Mouse (Mus musculus) regulatory T cell (primary cell): ENCODE measurements around the gene Zmiz2.
"Not testable (repeated sequence)": the region's sequence is repeated elsewhere in the genome, so short reads cannot be mapped to it uniquely, and the experiment has no call there.

Source experiments
- in situ Hi-C: fragments of 300-600 bp; cut with MboI, MseI; formaldehyde crosslinking; loops from one replicate; pipeline ENCODE4 v1.15.1; 2025; ENCODE audit warnings: high pct_unique_total_duplicates

Gene Zmiz2

DNA sequence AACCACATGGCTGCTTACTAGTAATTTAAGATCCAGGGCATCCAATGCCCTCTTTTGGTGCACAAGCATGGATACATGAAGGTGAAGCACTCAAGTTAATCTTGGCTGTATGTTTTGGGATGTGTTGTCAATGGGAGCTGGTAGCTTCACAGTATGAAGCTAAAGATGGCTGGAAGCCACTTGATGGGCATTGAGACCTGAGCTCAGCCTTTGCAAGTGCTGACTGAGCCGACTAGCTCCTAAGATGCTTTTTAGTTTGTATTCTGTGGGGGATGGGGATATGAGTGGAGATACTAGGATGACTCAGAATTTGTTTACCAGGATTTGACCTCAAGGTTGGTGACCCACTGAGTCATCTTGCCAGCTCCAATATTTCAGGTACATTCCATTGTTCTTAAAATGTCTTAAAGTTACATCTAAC, 31.4 kb downstream of the Zmiz2 start:
- in situ Hi-C loops = no loop called here

DNA sequence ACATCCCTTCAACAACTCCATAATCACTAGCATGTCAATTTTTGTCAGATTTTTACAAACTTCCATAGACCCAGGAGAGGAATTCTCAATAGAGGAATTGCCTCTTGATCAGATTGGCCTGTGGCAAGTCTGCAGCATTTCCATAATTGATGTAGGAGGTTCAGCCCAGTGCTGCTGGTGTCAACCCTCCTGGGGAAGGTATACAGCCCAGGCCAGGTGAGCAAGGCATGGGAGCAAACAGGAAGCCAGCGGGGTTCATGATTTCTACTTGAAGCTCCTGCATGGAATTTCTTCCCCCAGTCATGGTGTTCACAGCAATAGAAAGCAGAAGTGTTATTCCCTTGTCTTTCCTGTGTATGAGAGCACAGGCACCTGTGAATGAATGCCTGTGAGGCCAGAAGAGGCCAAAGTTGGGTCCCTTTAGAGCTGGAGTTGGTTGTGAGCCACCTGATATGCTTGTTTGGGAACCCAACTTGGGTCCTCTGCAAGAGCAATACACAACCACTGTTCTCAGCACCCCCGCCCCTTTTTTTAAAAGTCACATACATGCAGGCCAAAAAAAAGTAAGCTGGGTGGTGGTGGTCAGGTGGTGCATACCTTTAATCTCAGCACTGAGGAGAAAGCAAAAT, 32.0 kb downstream of the Zmiz2 start:
- in situ Hi-C loops = no loop called here

DNA sequence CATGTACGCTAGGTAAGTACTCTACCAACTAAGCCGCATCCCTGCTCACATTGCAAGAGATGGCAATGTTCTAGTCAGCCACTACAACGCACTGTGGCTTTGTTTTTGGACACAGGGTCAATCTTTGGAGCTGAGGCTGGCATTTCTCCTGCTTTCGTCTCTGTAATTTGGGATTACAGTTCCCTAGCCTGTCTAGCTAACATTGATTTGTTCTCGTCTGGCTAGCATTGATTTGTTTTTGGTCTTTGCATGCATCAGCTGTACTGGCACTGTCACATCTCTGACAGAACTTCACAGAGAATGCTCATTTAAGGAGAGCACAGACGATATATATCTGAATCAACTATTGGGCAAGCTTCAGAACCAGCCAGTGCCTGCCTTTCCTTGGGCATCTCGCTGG, 41.3 kb downstream of the Zmiz2 start:
- in situ Hi-C loops = no loop called here

DNA sequence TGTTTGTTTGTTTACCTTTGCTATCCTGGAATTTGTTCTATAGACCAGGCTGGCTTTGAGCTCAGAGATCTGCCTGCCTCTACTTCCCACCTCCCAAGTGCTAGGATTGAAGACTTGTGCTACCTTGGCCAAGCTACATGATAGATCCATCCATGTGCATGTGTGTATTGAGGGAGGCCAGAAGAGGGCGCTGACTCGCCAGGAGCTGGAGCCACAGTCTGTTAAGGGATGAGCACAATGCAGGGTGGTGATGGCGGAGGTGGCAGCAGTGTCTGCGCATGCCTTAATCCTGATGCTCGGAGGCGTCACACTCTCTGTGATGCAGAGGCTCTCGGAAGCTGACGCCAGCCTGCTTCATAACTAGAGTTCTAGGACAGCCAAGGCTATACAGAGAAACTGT, 47.6 kb downstream of the Zmiz2 start:
- in situ Hi-C loops = no loop called here

DNA sequence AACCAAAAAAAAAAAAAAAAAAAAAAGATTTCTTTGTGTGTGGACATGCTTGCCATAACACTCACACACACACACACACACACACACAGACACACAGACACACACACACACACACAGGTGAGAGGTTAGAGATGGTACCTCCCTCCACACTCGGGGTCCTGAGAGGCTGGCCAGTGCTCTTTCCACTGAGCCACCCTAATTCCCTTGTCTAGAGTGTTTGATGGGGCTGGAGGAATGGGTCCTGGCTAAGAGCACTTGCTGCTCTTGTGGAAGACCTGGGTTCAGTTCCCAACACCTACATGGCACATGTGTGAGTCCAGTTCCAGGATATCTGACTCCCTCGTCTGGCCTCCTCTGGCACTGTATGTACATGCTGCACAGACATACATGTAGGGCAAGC, 48.8 kb downstream of the Zmiz2 start:
- in situ Hi-C loops = no loop called here

DNA sequence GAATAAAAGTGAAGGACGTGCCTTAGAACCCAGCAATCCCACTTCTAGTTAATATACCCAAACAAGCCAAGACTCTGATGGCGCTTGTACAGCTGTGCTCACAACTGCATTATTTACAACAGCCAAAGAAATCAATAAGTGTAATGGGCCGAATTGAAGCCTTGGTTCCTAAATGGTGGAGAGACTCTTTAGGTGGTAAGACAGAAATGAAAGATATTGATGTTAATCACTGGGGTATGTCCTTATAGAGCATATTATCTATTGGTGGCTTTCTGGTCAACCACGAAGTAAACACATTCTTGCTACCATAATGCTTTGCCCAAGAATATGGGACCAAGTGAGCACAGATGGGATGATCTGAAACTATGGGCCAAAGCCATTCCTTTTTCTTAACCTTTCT, 51.3 kb downstream of the Zmiz2 start:
- in situ Hi-C loops = no loop called here

DNA sequence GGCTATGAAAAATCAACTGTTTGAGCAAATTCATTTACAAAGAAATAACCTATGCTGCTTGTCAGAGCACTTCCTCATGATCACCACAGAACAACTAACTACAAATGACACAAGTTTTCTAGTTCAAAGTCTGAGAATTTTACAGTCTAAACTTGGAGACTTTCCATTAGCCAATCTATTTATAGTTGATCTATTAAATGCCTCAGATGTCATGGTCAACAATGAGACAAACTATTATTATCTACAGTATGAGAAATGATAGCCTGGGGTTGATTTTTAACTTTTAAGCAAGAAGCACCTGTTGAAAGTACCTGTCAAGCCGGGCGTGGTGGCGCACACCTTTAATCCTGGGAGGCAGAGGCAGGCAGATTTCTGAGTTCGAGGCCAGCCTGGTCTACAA, 53.7 kb downstream of the Zmiz2 start:
- in situ Hi-C loops = no loop called here

DNA sequence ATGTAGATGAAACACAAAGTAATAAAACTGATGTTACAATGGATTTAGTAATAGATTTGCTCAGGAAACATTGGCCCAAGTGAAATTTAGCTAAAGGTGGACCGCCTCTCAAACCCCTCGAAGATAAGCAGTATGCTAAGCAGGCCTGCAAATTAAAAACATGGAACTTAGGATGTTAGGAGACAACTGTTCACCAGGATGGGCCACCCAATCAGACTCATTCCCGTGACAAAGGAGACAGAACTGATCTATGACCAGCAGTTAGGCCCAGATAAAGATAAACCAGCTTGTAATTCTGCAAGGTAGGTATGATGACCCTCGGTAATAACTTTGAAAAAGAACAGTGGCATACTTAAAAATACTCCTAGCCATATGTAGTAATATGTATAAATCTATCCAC, 54.2 kb downstream of the Zmiz2 start:
- in situ Hi-C loops = no loop called here

DNA sequence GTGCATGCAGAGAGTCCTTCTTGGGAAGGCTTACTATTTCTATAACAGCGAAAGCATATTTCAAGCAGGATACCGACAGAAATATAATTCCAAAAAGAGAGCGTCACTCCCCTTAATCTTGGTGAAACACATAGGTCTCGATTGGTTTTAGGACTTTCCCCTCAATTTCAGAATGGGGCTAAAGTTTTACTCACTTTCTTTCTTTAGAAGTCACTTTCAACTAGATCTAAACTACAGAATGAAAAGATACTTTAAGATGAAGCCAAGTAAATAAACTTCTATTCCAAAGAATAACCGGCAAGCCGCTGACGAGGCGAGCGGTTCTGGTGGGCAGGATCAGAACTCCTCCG, 54.8 kb downstream of the Zmiz2 start:
- in situ Hi-C loops = no loop called here

DNA sequence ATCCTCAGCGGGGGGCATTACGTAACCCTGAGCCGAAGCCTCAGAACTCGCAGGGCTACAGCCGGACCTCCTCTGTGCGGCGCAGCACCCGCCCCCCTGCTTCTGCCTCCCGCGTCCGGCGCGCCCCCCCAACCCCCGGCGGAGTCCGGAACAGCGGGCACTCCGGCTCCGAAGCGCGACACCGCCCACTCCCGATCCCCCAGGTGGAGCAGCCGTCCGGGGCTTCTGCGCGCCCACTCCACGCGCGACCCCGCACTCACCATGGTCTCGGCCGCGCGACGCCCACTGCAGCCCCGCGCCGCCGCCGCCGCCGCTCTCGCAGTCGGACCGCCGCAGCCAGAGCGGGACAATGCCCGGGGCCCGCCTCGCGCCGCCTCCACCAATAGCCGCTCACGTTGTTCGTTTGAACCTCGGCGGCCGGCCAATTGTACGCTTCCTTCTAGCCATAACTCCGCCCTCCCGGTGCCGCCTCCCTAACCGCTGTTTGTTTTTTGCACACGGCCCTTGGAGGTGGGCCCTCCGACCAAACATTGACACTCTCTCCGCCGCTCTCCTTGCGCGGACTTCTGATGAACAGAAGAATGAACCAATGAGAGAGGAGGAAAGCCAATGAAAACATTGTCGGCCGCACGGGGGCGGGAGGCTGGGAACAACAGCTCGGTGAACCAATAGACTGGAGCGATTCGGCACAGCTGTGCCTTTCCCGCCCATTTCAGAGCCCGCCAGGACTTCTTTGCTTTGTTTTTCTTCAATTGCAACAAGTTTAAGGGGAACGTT, 55.4 kb downstream of the Zmiz2 start, which contains the start of gene H2afv:
H2afv (minus strand) TSS at position 367 of the 777 bp plus-strand sequence.
- in situ Hi-C loops = no loop called here

DNA sequence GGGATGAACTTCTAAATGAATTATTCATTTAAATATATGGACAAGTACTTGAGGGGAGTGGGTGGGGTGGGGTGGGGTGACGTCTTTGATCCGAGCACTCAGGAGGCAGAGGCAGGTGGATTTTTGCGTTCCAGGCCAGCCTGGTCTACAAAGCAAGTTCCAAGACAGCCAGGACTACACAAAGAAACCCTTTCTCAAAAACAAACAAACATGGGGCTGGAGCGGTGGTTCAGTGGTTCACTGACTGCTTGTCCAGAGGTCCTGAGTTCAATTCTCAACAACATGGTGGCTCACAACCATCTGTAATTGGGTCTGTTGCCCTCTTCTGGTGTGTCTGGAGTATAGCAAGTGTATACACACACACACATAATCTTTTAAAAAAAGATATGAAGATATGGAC, 56.6 kb downstream of the Zmiz2 start:
- in situ Hi-C loops = no loop called here

DNA sequence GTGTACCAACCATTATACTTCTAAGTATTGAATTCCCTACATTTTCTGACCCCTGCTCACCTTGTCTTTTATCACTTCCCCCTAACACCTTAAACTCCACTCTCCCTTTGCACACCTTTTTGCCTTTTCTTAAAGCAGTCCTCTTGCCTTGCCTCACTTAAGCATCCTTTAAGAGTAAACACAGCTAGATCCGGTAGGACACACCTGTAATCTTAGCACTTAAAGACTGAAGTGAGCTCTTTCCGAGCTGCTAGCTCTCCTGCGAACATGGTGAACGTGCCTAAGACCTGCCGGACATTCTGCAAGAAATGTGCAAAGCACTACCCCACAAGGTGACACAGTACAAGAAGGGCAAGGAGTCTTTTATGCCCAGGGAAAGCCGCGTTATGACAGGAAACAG, 57.1 kb downstream of the Zmiz2 start:
- in situ Hi-C loops = no loop called here

DNA sequence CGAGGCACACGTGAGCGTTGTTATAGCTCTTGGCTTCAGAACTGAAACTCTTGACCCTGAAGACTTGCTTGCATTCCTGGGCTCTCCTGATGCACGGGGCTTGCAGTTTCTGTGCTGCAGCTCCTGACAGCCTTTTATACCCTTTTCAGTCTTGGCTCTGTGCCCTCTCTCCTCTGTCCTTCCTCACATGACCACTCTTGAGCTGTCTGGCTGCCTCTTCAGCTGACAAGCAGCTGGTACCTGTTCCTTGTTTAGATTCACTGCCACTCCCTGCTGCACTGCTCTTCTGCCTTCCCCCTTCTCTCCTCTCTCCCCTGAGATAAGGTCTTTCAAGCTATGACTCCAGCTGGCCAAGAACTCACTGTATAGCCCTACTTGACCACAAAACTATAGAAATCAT, 58.6 kb downstream of the Zmiz2 start:
- in situ Hi-C loops = no loop called here

DNA sequence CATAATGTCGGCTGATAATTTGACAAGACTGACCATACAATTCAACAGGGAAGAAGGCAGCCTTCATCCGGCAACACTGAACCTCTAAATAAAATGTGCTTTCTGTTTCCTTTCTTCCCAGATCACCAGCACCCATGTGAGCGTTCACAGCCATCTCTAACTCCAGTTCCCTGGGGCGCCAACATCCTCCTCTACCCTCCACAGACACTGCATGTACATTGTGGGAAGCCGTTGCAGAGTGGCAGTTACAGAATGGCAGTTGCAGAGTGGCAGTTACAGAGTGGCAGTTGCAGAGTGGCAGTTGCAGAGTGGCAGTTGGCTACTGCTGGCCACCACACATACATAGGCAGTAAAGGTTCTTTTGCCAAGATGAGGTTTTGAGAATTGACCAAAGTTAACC, 59.3 kb downstream of the Zmiz2 start:
- in situ Hi-C loops = not testable (repeated sequence)
